Mouse (Mus musculus) left cerebral cortex, adult 8-10 months (tissue): ENCODE measurements at regions not wholly inside any gene's neighbourhood (a gene's known extent, or its start where the extent isn't known, plus 50 kb on each side); places are given as distances from the start of the nearest gene placed in this dataset.

Source experiments
- DNase-seq, 2 experiments: peaks; one replicate each; pipeline ENCODE4 v3.0.0; 2022; ENCODE audit warnings: low spot score in 2 of 2

GRCm38 (mm10) chr4:22047730-22048455 is 116.8 kb downstream of the Faxc start:
- peak in 1 of 2 experiments; percentile 13 for DNase-seq

- DNase-seq, result peak in 1 of 2 experiments; percentile 8
These were observed 135.8 kb downstream of the Faxc start for GRCm38 (mm10) chr4:22066785-22067433.

GRCm38 (mm10) chr4:22067678-22068299 is 136.7 kb downstream of the Faxc start:
- DNase-seq, result no peak

GRCm38 (mm10) chr4:22088209-22088787 is 157.2 kb downstream of the Faxc start:
- DNase-seq, result no peak

DNA sequence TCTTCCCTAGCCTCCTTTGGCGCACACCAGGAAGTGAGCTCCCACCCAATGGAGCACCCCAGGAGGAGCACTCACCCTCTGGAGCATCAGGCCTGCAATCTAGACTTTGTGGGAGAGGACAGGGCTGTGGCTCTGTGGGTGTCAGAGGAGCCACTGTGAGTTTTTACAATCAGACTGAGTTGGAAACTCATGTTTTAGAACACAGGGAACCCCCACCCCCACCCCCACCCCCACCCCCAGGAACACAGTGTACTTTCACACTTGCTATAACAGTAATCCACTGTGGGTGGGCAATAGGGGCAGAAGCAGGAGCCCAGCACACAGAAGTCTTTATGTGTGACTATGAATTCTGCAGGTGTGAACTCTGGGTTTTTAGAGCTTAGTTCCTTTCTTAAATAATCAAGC is 158.5 kb downstream of the Faxc start:
- DNase-seq, result peak in 1 of 2 experiments; percentile 16

- DNase-seq, result peak in 1 of 2 experiments; percentile 9
These were observed 159.4 kb downstream of the Faxc start for GRCm38 (mm10) chr4:22090536-22090935.

DNA sequence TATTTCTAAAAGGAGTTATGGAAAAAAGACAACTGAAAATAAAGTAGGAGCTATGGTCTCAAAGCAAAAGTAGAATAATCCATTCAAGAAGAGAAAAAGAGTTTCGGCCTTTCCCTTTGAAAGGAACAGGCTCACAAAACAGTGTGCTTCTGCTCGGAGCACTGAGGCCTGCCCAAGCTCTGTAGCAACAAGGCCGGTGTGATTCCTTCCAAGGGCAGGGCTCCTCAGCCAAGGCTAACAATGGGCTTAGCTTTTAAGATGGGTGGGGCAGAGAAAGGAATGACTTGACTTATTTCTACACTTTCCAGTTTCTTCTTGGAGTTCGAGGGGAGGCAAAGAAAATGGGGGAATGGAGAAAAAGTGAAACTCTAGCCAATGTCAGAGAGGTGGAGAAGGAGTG is 161.4 kb downstream of the Faxc start:
- DNase-seq, result no peak

DNA sequence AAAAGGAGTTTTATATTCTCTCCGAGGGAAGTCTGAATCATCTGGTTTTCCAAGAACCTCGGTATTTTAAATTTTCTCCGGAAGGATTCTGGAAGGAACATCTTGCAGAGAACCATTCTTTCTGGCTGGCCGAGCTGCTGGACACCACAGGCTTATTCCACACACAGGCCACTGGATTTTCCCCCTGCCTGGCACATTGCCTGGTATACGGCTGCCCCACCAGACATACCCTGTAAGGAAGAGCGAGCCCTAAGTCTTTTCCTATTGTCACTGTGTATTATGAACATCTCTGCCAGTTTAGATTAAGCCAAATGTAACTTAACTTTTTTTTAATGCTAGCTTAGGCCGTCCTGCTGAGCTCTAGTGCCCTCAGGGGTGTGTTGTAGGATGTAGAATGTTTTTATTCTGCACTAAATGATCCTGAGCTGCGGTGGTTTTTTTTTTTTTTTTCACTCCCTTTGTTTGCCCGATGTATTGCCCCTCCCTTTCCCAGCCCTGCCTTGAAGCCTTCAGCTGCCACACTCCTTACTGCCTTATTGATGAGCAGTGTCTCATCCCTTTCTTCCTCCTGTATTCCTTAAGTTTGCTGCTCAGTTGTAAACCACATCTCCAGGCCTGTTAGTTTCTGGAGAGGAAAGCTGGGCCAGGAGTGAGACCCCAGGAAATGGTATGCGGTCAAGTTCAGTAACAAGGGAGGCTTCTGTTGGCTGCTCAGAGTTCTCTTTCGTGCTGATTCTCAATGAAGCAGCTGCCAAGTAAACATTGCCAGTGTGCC is 164.3 kb downstream of the Faxc start:
- DNase-seq, result no peak

- DNase-seq, result no peak
These were observed 167.5 kb downstream of the Faxc start for GRCm38 (mm10) chr4:22098605-22099004.

DNA sequence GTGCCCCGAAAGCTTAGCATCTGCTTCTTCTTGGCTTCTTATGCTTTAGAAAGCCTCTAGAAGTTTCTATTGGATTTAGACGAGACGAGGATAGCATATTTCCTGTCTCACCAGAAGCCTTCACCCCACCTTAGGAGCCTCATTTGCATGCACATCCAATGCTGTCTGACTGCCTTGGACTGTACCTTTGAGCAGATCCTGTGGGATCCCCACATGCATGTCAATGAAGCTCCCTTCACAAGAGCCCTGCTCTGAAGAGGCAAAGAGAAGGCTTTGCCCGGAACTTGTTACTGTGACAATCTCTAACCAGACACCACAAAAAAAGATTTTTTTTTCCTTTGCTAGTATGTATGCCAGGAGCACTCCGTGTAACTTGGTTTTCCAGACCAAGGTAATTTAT is 171.3 kb downstream of the Faxc start:
- no peak for DNase-seq

GRCm38 (mm10) chr4:22103001-22103587 is 172.0 kb downstream of the Faxc start:
- DNase-seq, result no peak

DNA sequence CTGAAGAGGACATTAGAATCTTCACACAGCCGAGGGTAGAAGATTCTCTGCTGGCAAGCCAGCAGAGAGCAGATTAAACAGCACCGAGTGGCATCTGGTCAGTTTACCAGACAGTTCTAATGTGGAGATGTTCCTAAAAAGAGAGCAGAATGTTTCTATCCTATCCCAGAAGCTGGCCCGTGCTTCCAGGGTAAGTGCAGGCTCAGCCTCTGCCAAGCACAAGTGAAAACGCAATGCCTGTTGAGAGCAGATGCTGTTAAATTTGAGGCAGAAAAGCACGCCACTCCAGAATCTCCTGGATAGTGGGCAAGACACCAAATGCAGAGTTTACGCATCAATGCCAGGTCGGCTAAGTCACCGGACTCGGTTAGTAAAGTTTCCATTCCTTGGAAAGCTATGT is 175.8 kb downstream of the Faxc start:
- DNase-seq, result no peak

DNA sequence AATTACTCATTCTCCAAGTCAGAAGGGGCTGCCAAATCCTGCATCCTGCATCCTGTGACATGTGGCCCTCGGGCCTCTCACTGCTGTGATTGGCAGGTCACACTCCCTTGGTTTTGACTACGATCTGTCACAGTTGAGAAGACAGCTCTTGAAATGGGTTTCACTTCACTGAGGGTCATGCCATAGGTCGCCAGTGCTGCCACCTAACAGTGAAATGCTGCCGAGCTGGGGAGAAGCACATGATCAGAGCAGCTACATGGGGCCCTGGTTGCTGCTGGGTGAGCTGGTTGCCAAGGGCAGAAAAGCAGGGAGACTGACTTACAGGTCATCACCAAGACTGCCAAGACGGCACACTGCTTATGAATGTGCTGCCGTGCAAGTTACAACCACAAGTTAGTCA is 178.3 kb downstream of the Faxc start:
- DNase-seq, result no peak

DNA sequence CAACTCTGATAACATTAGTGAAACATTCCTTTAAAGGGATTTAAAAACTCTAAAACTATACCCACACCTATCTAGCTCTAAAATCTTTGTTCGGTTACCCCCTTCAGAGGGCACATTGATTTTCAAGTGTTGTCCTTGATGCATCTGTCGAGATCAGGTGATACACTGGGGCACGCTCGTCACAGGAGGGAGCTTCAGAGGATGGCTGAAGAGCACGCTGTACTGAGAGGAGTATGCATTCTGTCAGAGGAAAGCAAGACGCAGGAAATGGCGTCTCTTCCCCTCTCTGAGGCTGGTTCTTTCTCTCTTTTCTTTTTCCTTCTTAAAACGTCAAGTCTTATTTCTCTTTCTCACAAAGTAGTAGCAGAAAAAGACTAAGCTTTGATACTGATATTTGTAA is 179.3 kb downstream of the Faxc start:
- no peak for DNase-seq

GRCm38 (mm10) chr4:22112209-22112608 is 181.1 kb downstream of the Faxc start:
- no peak for DNase-seq

DNA sequence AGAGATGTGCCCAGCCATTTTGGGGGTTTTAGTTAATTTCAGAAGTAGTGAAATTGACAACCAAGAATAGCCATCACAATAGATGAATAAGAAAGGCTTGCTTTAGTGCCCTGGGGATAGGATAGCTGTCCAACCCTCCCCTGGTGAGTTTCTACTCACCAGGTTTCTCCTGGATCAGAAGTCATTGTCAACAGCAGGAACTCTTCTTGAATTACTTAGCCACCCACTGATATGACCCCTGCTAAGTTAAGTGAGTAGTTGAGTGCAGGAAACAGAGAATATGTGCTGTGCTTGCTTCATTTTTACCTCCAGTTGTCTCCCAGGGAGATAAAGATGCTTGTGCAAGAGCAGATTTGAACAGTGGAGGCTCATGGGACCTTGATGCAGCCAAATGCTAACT is 183.3 kb downstream of the Faxc start:
- DNase-seq, result no peak

- no peak for DNase-seq
These were observed 188.7 kb downstream of the Faxc start for GRCm38 (mm10) chr4:22119877-22120276.

- DNase-seq, result no peak
These were observed 189.8 kb downstream of the Faxc start for GRCm38 (mm10) chr4:22120953-22121352.

- DNase-seq, result no peak
These were observed 190.3 kb downstream of the Faxc start for GRCm38 (mm10) chr4:22121397-22121796.

GRCm38 (mm10) chr4:22124836-22125235 is 193.7 kb downstream of the Faxc start:
- no peak for DNase-seq

DNA sequence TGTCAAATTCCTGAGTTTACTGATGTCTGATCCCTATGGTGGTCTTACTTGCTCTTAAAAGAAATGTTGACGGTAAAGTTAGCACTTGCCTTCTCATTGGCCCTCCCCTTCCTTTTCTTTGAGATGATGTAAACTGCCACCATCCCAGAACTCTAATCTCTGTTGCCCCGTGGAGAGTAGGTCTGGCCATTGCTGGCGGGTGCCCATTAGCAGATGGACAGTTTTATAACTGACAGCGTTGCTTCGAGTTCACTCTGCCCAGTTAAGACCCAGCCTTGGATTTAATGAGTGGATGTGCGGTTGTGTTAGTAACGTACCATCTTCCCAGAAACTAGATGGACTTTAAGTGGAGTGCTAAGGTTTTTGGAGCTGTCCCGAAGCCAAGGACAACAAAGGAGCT is 199.4 kb downstream of the Faxc start:
- DNase-seq, result no peak
